Mouse (Mus musculus) heart, embryonic 11.5 days (tissue): ENCODE measurements around the gene Nuf2. TPM values are rescaled to one million over a fixed set of nuclear protein-coding genes. Genes with fewer than 3 reads are reported as not detected.
A peak's percentile ranks its signal among the peaks of the same experiment; 100 is the strongest.
"Not testable (repeated sequence)": the region's sequence is repeated elsewhere in the genome, so short reads cannot be mapped to it uniquely, and the experiment has no call there.

Experiments
- ATAC-seq: fragments of 200-750 bp; cut with Nextera tagmentation; replicated peaks from 2 replicates; pipeline ENCODE4 v1.8.0; 2017; ENCODE audit warnings: moderate library complexity; ENCODE audit not compliant: insufficient number of reproducible peaks, low FRiP score, low TSS enrichment
- H3K27ac ChIP-seq: fragments of 300-500 bp; sonication (generic); 2 replicates; pipeline ENCODE4 v1.5.1; 2014; ENCODE audit warnings: mild to moderate bottlenecking, low read depth, low read length
- H3K27me3 ChIP-seq: fragments of 300-500 bp; sonication (generic); 2 replicates; pipeline ENCODE4 v1.6.1; 2014; ENCODE audit warnings: mild to moderate bottlenecking, low read length, mixed read lengths; ENCODE audit not compliant: control insufficient read depth, insufficient read depth
- H3K36me3 ChIP-seq: fragments of 300-500 bp; sonication (generic); 2 replicates; pipeline ENCODE4 v1.6.1; 2014; ENCODE audit warnings: mild to moderate bottlenecking, low read length, moderate library complexity, mixed read lengths; ENCODE audit not compliant: control insufficient read depth, insufficient read depth
- H3K4me1 ChIP-seq: fragments of 300-500 bp; sonication (generic); 2 replicates; pipeline ENCODE4 v1.6.1; 2014; ENCODE audit warnings: low read length; ENCODE audit not compliant: control insufficient read depth, insufficient read depth
- H3K4me2 ChIP-seq: fragments of 300-500 bp; sonication (generic); 2 replicates; pipeline ENCODE4 v1.6.1; 2014; ENCODE audit warnings: mild to moderate bottlenecking, moderate library complexity
- H3K4me3 ChIP-seq: fragments of 300-500 bp; sonication (generic); 2 replicates; pipeline ENCODE4 v1.5.1; 2014; ENCODE audit warnings: low read depth, low read length
- H3K9ac ChIP-seq: fragments of 300-500 bp; sonication (generic); 2 replicates; pipeline ENCODE4 v1.6.1; 2014; ENCODE audit warnings: mild to moderate bottlenecking, low read depth, low read length, moderate library complexity
- H3K9me3 ChIP-seq: fragments of 300-500 bp; sonication (generic); replicated peaks from 2 replicates; pipeline ENCODE4 v1.6.1; 2016; ENCODE audit warnings: low read length; ENCODE audit not compliant: control insufficient read depth
- WGBS: fragments of 180-500 bp; shearing (Covaris S2); extraction: QIAGEN DNeasy Blood & Tissue Kit; methylation state at CpG from one replicate; pipeline ENCODE4 v1.1.7; 2014; ENCODE audit not compliant: insufficient replicate concordance; 5-methylcytosine and 5-hydroxymethylcytosine counted together
- polyA plus RNA-seq: library from polyadenylated mRNA; unstranded; fragments of >200 nt; fragmentation: Nextera tagmentation; extraction: Ambion mirVana; gene quantifications from 2 replicates; pipeline ENCODE4 v1.2.1, GENCODE M21; 2014

The Nuf2 gene
- polyA plus RNA-seq, 1 experiment from 2014 or later = 49.9 TPM

DNA sequence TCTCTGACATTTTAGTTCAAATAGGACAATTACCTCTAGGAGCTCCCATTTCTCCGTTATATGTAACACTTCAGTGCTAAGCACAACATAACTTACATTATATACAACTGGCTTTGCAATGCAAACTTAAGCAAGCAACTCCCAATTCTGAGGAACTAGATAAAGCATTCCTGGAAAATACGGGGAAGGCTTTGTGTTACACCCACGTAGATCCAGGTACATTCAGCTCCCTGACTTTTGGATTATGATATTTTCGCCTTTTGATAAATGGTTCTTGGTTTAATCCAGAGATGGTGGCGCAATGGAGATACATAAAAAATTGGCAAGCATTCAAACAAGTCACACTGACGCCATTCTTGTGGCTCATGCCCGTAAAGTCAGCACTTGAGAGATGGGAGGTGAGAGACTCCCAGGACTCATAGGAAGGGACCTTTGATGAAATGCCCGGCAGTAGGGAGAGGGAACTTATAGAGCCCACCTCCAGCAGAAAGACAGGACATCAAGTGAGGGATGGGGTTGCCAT is 1.2 kb downstream of the Nuf2 start:
- no peaks in the 10 kb centered on the region for H3K9me3 ChIP-seq
- WGBS = 80% methylated on average over 8 of the region's 8 CpGs
- H3K27ac ChIP-seq = no peak overlapping the region
- ATAC-seq = no peak
- H3K4me1 ChIP-seq = peaks cover 3% of the 10 kb centered on the region; the same call in 1 of the 2 replicates
- H3K27me3 ChIP-seq = no peaks in the 10 kb centered on the region
- peak overlapping the region; percentile 68; the same call in 1 of the 2 replicates for H3K9ac ChIP-seq
- peak overlapping the region; percentile 60 for H3K4me3 ChIP-seq
- H3K4me2 ChIP-seq = peak overlapping the region; percentile 52
- H3K36me3 ChIP-seq = peaks cover 2% of the 10 kb centered on the region; the same call in 1 of the 2 replicates

DNA sequence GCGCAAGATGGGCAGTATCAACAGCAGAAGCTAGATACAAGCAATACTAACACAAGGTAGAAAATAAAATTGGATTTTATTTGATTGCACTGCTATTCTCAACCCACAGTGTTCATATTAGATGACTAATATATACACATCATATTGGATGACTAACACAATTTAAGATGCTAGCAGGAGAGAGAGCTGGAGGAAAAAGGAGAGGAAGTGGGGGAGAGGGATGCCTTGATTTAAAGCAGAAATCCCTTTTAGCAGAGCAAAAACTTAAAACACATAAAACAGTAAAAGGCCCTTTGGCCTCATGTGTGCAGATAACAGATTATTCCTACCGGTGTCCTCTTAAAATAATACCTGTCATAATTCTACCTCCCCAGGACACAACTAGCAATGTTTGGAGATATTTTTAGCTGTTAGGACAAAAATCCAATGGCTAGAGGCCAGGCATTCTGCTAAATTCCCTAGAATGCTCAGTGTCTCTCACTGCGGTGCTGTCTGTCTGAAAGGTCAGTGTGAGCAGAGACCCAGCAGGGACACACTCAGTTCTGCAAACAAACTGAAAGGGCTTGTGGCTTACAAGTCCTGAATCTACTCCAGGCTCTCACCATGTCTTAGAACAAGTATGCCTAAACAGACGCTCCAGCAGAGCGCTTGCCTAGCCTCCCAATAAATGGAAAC is 5.1 kb downstream of the Nuf2 start:
- peaks cover 5% of the 10 kb centered on the region; the same call in 1 of the 2 replicates for H3K36me3 ChIP-seq

DNA sequence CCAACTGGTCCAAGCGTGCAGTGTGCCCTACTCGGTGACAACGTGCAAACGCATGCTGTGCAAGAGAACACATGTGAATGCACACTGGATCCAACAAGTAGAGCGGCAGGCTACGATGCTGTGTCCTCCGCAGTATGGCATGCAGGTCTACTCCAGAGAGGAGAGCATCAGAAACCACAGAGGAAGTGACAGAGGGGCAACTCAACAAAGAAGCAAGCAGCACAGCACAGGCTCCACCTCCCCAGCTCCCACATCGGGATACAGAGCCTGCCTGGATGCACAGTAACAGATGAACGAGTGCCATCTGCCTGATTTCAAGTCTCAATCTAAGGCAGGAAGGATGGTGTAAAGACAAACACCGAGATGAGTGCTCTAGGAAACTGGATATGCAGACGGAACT is 11.9 kb downstream of the Nuf2 start:
- Histone ChIP-seq H3K9me3 (no peaks in the 10 kb centered on the region), H3K4me3 (no peak overlapping the region), H3K27ac (no peak overlapping the region), H3K27me3 (no peaks in the 10 kb centered on the region), H3K4me1 (no peaks in the 10 kb centered on the region), H3K36me3 (peaks cover 16% of the 10 kb centered on the region), H3K4me2 (no peak overlapping the region), H3K9ac (no peak overlapping the region)
- 90% methylated on average over 11 of the region's 11 CpGs for WGBS
- no peak for ATAC-seq

More for the DNA sequence above, 5.1 kb downstream of the Nuf2 start:
- Histone ChIP-seq H3K4me2 (no peak overlapping the region), H3K9ac (no peak overlapping the region), H3K27ac (no peak overlapping the region), H3K4me3 (no peak overlapping the region), H3K4me1 (peaks cover 3% of the 10 kb centered on the region; the same call in 1 of the 2 replicates), H3K27me3 (no peaks in the 10 kb centered on the region), H3K9me3 (no peaks in the 10 kb centered on the region)
- no peak for ATAC-seq
- WGBS = 91% methylated on average over 5 of the region's 5 CpGs

DNA sequence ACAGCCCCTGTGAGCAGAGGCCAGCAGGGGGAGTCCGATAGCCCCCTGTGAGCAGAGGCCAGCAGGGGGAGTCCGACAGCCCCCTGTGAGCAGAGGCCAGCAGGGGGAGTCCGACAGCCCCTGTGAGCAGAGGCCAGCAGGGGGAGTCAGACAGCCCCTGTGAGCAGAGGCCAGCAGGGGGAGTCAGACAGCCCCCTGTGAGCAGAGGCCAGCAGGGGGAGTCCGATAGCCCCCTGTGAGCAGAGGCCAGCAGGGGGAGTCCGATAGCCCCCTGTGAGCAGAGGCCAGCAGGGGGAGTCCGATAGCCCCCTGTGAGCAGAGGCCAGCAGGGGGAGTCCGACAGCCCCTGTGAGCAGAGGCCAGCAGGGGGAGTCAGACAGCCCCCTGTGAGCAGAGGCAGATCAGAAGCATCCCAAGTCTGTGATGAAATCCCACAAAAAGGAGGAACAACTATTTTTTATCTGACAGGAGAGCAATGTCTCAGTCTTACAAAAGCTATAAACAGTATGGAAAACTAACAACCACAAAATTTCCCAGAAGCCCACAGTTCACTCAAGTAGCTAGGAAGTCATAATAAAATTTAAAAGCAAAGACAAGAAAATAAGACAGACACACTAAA is 13.3 kb downstream of the Nuf2 start:
- not testable (repeated sequence) for H3K4me3 ChIP-seq, H3K9ac ChIP-seq, H3K9me3 ChIP-seq, H3K27ac ChIP-seq, H3K27me3 ChIP-seq, H3K4me2 ChIP-seq, ATAC-seq, H3K4me1 ChIP-seq
- H3K36me3 ChIP-seq = peaks cover 19% of the 10 kb centered on the region
- 94% methylated on average over 7 of the region's 7 CpGs for WGBS

DNA sequence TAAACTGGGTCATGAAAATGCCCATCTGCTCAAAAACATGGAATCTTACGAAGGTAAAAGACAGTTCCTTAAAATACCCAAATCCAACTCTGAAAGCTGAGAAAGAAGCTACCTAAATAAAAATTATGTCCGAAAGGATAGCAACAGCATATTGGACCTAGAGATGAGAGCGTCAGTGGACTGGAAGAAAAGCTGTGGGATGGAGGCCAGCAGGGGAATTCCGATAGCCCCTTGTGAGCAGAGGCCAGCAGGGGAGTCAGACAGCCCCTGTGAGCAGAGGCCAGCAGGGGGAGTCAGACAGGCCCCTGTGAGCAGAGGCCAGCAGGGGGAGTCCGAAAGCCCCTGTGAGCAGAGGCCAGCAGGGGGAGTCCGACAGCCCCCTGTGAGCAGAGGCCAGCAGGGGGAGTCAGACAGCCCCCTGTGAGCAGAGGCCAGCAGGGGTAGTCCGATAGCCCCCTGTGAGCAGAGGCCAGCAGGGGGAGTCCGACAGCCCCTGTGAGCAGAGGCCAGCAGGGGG is 13.8 kb downstream of the Nuf2 start:
- Histone ChIP-seq H3K27ac (no peak overlapping the region), H3K4me2 (no peak overlapping the region), H3K36me3 (peaks cover 20% of the 10 kb centered on the region), H3K4me3 (no peak overlapping the region), H3K4me1 (no peaks in the 10 kb centered on the region), H3K9ac (no peak overlapping the region), H3K27me3 (no peaks in the 10 kb centered on the region), H3K9me3 (no peaks in the 10 kb centered on the region)
- 92% methylated on average over 8 of the region's 8 CpGs for WGBS
- ATAC-seq = no peak

DNA sequence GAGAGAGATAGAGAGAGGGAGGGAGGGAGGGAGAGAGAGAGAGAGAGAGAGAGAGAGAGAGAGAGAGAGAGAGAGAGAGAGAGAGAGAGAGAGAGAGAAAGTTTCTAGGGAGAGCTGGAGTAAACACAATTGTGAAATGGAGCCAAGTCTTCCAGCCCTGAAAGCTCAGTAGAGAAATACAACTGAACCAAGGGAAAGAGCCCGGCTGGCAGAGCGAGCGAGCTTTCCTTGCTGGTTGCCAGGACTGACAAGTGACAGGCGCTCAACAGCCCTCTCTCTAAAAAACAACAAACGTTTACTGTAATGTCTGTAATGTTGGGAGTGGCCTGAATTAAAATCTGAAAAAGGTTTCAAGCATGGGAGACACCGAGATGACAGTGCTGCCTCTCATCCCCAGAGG is 24.9 kb downstream of the Nuf2 start:
- no peak overlapping the region for H3K27ac ChIP-seq
- no peak overlapping the region for H3K9ac ChIP-seq
- H3K36me3 ChIP-seq = peaks cover 34% of the 10 kb centered on the region
- no peak overlapping the region for H3K4me3 ChIP-seq
- ATAC-seq = no peak
- WGBS = 90% methylated on average over 6 of the region's 6 CpGs
- no peaks in the 10 kb centered on the region for H3K27me3 ChIP-seq
- H3K4me2 ChIP-seq = no peak overlapping the region
- H3K4me1 ChIP-seq = no peaks in the 10 kb centered on the region
- no peaks in the 10 kb centered on the region for H3K9me3 ChIP-seq

DNA sequence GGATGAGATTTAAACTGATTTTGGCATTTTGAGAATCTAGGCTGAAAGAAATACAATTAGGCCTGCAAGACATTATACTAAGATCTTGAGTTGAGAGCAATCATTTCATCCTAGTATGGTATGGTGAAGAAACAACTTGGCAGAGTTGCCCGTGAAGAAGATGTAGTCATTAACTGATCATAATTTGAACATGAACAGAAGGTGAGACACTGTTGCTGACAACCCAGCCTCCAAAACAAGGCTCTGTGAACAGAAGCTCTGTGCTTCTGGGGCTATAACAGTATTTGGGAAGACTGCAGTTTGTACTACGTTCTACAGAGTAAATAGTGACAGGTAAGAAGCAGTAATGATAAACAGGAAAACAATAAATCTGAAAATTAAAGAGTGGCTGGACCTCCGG is 28.4 kb downstream of the Nuf2 start:
- H3K9me3 ChIP-seq = no peaks in the 10 kb centered on the region
- H3K4me1 ChIP-seq = no peaks in the 10 kb centered on the region
- H3K4me3 ChIP-seq = no peak overlapping the region
- no peaks in the 10 kb centered on the region for H3K27me3 ChIP-seq
- H3K36me3 ChIP-seq = peaks cover 38% of the 10 kb centered on the region
- H3K9ac ChIP-seq = no peak overlapping the region
- no peak for ATAC-seq
- no peak overlapping the region for H3K27ac ChIP-seq
- WGBS = 91% methylated on average over 3 of the region's 3 CpGs
- H3K4me2 ChIP-seq = no peak overlapping the region

DNA sequence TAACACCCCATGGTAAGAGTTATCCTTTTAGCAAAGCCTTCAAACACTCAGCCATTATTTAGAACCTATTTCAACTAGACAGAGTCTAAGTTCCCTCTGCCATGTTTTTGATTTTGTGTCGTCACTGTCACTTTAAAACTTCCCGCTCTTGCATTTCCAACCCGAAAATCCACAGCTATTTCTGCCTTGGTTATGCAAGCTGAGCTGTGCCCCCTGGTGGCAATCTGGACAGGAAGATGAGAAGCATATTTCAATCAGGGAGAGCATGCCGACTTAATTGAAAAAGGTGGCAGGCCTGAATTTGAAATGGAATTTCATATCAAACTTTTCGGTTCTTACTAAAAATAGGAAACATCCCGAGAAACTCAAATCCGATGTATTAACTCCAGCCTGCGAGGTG is 35.6 kb downstream of the Nuf2 start:
- 77% methylated on average over 8 of the region's 8 CpGs for WGBS
- Histone ChIP-seq H3K4me3 (no peak overlapping the region), H3K9me3 (no peaks in the 10 kb centered on the region), H3K27ac (no peak overlapping the region), H3K4me1 (no peaks in the 10 kb centered on the region), H3K36me3 (peaks cover 12% of the 10 kb centered on the region), H3K27me3 (no peaks in the 10 kb centered on the region), H3K4me2 (no peak overlapping the region), H3K9ac (no peak overlapping the region)
- no peak for ATAC-seq
